Mouse (Mus musculus): Measurements from ENCODE around the gene Taf1b. TPM values are rescaled to one million over a fixed set of nuclear protein-coding genes. Genes with fewer than 3 reads are reported as not detected.

The Taf1b gene
- total RNA-seq, 1 experiment from 2014 or later = 45.0 TPM

DNA sequence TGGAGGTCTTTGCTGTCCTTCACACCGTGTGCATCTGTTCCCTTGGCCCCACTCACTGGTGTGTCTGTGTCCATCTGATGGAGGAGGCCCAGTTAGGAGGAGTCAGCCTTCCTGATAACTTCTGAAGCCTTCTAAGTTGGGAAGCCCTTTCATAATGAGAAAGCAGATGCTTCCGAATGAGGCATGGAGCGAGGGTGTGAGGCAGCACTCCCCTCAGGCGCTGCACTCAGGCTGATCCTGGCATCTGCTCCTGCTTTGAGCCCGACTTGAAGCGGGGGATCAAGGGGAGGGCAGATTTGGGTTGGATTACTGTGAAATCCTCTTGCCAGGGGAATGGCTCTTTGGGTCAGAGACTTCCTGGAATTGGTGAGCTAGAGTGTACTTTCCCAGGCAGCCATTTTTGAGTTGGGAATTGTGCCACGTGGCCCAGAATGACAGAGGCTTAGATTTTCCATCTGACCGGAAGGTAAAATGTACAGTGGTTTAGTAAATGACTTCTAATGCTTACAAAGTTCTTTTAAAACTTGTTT is 101.3 kb downstream of the Taf1b start:
- ATAC-seq (replicated peaks; ENCODE audit: low read depth, poor library complexity, severe bottlenecking) = no peak

DNA sequence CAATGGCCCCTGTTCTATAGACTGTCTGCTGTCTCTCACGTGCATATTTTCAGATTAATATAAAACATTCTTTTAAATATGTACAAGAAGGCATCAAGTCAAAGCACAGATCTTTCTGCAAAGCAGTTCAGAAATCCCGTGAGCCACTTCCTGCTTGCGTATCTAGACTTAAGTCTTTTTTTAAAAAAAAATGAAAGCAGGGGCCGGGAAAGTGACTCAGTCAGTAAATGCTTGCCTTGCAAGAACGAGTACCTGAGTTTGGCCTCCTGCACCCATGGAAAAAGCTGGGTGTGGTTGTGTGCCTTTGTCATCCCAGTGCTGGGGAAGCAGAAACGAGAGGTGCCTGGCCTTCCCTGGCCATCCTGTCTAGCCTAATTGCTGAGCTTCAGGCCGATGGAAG is 101.9 kb downstream of the Taf1b start:
- no peak for ATAC-seq (replicated peaks; ENCODE audit: low read depth, poor library complexity, severe bottlenecking)

DNA sequence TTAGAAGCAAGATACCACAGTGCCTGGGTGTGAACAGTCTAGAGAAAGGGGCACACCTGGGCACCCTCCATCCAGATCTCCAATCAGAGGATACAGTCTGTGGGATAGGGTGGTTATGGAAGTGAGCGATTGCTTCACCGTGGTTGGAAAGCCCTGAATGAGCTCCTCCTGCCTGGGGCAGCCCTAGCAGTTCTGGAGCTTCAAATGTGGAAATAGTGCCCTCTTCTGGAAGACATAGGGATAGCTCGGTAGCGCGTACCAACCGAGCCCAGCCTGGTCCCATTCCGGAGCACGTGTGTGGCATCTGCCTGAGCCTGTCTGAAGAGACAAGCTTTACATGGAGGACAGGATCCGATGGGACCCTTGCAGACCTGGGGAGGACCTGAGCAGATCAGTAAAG is 102.6 kb downstream of the Taf1b start:
- ATAC-seq (replicated peaks; ENCODE audit: low read depth, poor library complexity, severe bottlenecking) = peak; percentile 95

DNA sequence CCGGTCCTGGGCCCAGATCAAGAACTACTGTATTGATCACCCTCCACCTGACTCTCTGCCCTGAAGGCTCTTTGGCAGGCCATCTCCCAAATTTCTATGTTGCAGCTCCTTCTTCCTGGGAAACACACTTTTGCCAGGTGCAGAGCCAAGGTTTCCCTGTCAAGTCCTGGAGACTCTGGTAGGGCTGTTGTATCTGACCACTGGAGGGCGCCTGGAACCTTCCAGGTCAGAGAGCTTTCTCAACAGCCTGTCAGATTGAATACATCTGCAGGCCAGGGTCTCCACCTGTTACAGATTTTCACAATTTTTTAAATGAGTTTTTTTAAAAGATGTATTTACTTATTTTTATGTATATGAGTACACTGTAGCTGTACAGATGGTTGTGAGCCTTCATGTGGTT is 105.1 kb downstream of the Taf1b start:
- ATAC-seq (replicated peaks; ENCODE audit: low read depth, poor library complexity, severe bottlenecking) = peak; percentile 73

DNA sequence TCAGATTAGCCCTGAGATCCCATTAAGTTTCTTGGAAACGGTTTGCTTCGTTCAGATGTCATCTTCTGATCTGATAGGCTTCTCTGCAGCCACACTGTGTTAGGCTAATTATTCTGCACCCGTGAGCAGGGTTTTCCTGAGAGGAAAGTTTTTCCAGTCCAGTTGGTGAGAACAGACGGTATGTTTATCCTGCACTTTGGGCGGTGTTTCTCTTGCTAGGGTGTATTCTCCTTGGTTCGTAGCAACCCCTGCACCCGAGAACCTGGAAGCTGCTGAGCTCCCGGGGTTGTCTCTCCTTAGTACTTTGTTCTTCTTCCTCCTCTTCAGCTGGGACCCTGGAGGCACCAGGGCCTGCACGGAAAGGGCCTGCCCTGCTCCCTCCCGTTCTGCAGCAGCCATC is 108.0 kb downstream of the Taf1b start:
- ATAC-seq (replicated peaks; ENCODE audit: low read depth, poor library complexity, severe bottlenecking) = no peak

Other genes with a start within 250 kb of the Taf1b start
- 0.59 TPM in 1 of 2 replicates, not detected in the other for gene Grhl1, start 73.9 kb downstream of the Taf1b start, total RNA-seq (2017)
- 13.3 and 24.8 TPM in 2 replicates for gene Klf11, start 152.9 kb downstream of the Taf1b start, total RNA-seq (2017)
- 0.41 TPM in 1 of 2 replicates, not detected in the other for gene Cys1, start 183.5 kb downstream of the Taf1b start, total RNA-seq (2017)
- gene Rrm2, start 209.9 kb downstream of the Taf1b start, total RNA-seq (2017) = 90.3 and 94.5 TPM in 2 replicates